Mouse (Mus musculus) liver, embryonic 16.5 days (tissue): ENCODE measurements at regions not wholly inside any gene's neighbourhood (a gene's known extent, or its start where the extent isn't known, plus 50 kb on each side); places are given as distances from the start of the nearest gene placed in this dataset.

Experiments used
- ATAC-seq: fragments of 200-750 bp; cut with Nextera tagmentation; 2 replicates; pipeline ENCODE4 v1.8.0; 2017; ENCODE audit warnings: low read depth, mild to moderate bottlenecking, moderate number of reproducible peaks, moderate library complexity
- H3K27ac ChIP-seq: fragments of 300-500 bp; sonication (generic); 2 replicates; pipeline ENCODE4 v1.5.1; 2014; ENCODE audit warnings: mild to moderate bottlenecking, low read length
- H3K27me3 ChIP-seq: fragments of 300-500 bp; sonication (generic); 2 replicates; pipeline ENCODE4 v1.6.1; 2014; ENCODE audit warnings: low read depth, low read length, mixed read lengths; ENCODE audit not compliant: control insufficient read depth, insufficient read depth
- H3K36me3 ChIP-seq: fragments of 300-500 bp; sonication (generic); 2 replicates; pipeline ENCODE4 v1.6.1; 2014; ENCODE audit warnings: mild to moderate bottlenecking; ENCODE audit not compliant: control insufficient read depth, insufficient read depth
- H3K4me1 ChIP-seq: fragments of 300-500 bp; sonication (generic); 2 replicates; pipeline ENCODE4 v1.6.1; 2014; ENCODE audit warnings: low read depth, low read length, mixed read lengths; ENCODE audit not compliant: control insufficient read depth
- H3K4me2 ChIP-seq: fragments of 300-500 bp; sonication (generic); 2 replicates; pipeline ENCODE4 v1.6.1; 2014; ENCODE audit warnings: low read depth, low read length, mixed read lengths
- H3K4me3 ChIP-seq: fragments of 300-500 bp; sonication (generic); 2 replicates; pipeline ENCODE4 v1.5.1; 2014; ENCODE audit warnings: low read depth, mild to moderate bottlenecking, low read length
- H3K9ac ChIP-seq: fragments of 300-500 bp; sonication (generic); 2 replicates; pipeline ENCODE4 v1.6.1; 2014; ENCODE audit warnings: low read depth, low read length
- H3K9me3 ChIP-seq: fragments of 300-500 bp; sonication (generic); replicated peaks from 2 replicates; pipeline ENCODE4 v1.6.1; 2016; ENCODE audit warnings: low read length; ENCODE audit not compliant: control insufficient read depth
- WGBS: fragments of 180-500 bp; shearing (Covaris S2); extraction: QIAGEN DNeasy Blood & Tissue Kit; methylation state at CpG from one replicate; pipeline ENCODE4 v1.1.7; 2014; ENCODE audit not compliant: insufficient replicate concordance; 5-methylcytosine and 5-hydroxymethylcytosine counted together

DNA sequence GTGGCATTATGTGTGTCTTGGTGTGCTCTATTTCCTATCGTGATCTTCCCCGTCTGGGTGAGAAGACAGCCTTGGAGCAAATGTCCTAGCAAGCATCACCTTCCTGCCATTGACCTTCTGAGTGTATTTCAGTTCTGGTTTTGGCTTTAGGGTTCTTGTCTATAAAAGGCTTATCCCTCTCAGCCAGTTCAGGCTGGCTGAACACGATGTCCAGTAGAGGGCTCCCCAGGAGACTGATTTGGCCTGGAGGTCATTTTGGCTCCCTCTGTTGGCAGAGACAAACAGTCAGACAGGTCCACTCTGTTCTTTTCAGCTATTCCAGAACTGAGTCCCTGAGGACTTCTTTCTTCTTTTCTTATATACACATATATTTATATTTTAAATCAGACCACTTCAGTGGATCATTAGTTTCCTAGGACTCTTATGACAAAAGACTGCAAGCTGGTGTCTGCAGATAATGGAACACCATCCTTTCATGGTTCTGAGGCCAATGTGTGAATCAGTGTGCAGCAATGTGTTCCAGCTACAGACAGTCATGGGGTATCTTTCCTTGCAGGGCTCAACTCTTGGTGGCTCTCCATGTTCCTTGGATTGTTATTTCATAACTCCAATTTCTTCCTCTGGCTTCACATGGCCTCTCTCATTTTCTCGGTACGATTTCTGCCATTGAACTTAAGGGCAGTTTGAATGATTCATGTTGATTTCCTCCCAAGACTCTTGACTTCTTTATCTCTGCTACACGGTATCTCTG is 226.9 kb upstream of the Usp25 start:
- ATAC-seq, result no peak
- Histone ChIP-seq H3K36me3 (no peaks in the 10 kb centered on the region), H3K9me3 (no peaks in the 10 kb centered on the region), H3K4me3 (no peak overlapping the region), H3K27me3 (no peaks in the 10 kb centered on the region), H3K9ac (no peak overlapping the region), H3K4me1 (no peaks in the 10 kb centered on the region), H3K27ac (no peak overlapping the region), H3K4me2 (no peak overlapping the region)
- 53% methylated on average over 6 of the region's 6 CpGs for WGBS

DNA sequence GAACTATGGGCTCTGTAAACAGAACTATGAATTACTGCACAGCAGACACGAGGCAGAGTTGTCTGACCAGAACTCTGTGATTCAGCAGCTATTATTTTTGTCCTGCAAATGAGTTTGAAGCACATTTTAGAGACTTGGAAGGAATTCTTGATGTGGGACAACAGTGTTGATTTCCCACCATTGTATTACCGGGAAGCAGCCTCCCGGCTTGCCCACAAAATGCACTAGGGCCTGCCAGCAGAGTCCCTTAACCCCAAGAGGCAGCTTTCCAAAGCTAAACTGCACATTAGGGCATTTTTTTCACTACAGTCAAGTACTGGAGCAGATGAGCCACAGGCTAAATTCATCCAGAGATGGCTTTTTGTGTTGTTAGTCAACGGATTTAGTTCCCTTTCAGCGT is 230.8 kb upstream of the Usp25 start:
- WGBS, result 62% methylated on average over 5 of the region's 5 CpGs
- Histone ChIP-seq H3K4me1 (no peaks in the 10 kb centered on the region), H3K9me3 (no peaks in the 10 kb centered on the region), H3K27me3 (no peaks in the 10 kb centered on the region), H3K27ac (no peak overlapping the region), H3K9ac (no peak overlapping the region), H3K36me3 (no peaks in the 10 kb centered on the region), H3K4me3 (no peak overlapping the region), H3K4me2 (no peak overlapping the region)
- no peak for ATAC-seq

DNA sequence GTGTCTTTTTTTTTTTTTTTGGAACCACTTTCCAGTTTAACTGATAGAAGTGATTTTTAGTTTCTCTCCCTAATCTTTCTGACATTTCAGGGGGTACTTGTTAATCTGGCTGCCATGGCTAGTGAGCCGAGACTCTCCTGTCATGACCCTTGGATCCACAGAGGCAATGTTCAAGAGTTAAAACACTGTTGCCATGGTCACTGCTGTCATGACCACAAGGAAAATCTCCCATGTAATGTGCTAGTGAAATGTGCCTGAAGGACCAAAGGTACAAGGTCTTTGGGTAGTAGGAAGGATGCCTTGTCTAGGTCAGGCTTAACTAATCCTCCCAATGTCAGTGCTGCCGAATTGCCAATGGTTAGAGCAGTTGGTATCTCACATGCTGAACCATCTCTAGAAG is 237.7 kb upstream of the Usp25 start:
- no peak overlapping the region for H3K4me3 ChIP-seq
- no peaks in the 10 kb centered on the region for H3K4me1 ChIP-seq
- no peaks in the 10 kb centered on the region for H3K27me3 ChIP-seq
- H3K4me2 ChIP-seq, result no peak overlapping the region
- no peaks in the 10 kb centered on the region for H3K9me3 ChIP-seq
- WGBS, result 59% methylated on average over 2 of the region's 2 CpGs
- no peaks in the 10 kb centered on the region for H3K36me3 ChIP-seq
- ATAC-seq, result no peak
- H3K9ac ChIP-seq, result no peak overlapping the region
- no peak overlapping the region for H3K27ac ChIP-seq

DNA sequence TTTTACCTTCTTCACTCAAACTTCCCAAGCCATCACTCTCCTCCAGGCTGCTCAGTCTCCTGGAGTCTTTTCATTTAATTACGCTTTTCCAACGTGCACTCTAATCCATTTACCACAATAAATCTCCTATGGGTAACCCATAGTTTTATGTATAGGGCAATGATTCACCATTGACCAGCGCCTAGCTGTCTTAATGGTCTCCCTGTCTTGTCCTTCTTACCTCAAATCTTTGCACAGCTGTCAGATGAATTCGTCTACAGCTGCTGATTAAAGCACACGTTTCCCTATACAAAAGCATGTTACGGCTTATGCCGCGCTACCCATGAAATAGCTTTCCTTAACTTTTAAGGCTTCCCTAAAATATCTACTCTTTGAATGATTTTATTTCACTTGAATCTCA is 239.5 kb upstream of the Usp25 start:
- H3K27me3 ChIP-seq, result no peaks in the 10 kb centered on the region
- no peak overlapping the region for H3K9ac ChIP-seq
- no peaks in the 10 kb centered on the region for H3K36me3 ChIP-seq
- no peak for ATAC-seq
- no peak overlapping the region for H3K4me3 ChIP-seq
- no peak overlapping the region for H3K27ac ChIP-seq
- WGBS, result 72% methylated on average over 8 of the region's 8 CpGs
- no peaks in the 10 kb centered on the region for H3K9me3 ChIP-seq
- no peak overlapping the region for H3K4me2 ChIP-seq
- H3K4me1 ChIP-seq, result no peaks in the 10 kb centered on the region

DNA sequence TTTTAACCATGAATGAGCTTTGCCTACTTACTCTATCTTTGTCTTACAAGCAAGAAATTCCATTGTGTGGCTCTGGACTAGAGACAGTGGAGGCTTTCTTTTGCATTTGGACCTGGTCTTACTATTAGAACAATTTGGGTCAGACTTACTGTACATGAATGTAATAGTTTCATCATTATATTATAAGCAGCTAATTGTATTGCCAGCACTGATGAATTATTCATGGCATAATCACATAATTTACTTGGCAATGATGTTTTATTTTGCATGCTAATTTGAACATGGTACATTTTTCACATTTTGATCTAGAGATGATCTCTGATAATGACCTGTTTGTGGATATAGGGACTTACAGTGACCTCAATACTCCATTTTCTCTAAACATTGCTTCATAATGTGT is 240.0 kb upstream of the Usp25 start:
- Histone ChIP-seq H3K4me3 (no peak overlapping the region), H3K4me2 (no peak overlapping the region), H3K27ac (no peak overlapping the region), H3K27me3 (no peaks in the 10 kb centered on the region), H3K9ac (no peak overlapping the region), H3K4me1 (no peaks in the 10 kb centered on the region), H3K9me3 (no peaks in the 10 kb centered on the region), H3K36me3 (no peaks in the 10 kb centered on the region)
- ATAC-seq, result no peak

DNA sequence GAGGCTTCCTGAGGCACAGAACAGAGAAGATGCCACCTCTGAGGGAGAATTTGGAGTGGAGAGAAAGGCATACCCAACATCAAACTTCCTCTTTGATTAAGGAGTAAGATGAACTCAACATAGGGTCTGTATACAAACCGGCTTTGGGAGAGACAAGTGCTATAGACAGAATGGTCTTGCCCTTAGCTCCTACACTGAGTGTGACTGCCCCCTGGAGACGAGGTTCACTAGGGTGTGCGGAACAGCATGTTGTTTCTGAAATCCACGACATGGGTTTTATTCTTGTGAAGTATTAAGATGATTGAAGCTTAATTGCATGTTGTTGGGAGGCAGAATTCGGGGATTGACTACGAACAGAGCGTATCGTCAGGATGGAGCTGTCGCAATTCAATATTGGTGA is 244.9 kb upstream of the Usp25 start:
- Histone ChIP-seq H3K9me3 (no peaks in the 10 kb centered on the region), H3K4me3 (no peak overlapping the region), H3K36me3 (no peaks in the 10 kb centered on the region), H3K9ac (no peak overlapping the region), H3K27me3 (no peaks in the 10 kb centered on the region), H3K27ac (no peak overlapping the region), H3K4me2 (no peak overlapping the region), H3K4me1 (no peaks in the 10 kb centered on the region)
- 57% methylated on average over 9 of the region's 9 CpGs for WGBS
- ATAC-seq, result no peak

DNA sequence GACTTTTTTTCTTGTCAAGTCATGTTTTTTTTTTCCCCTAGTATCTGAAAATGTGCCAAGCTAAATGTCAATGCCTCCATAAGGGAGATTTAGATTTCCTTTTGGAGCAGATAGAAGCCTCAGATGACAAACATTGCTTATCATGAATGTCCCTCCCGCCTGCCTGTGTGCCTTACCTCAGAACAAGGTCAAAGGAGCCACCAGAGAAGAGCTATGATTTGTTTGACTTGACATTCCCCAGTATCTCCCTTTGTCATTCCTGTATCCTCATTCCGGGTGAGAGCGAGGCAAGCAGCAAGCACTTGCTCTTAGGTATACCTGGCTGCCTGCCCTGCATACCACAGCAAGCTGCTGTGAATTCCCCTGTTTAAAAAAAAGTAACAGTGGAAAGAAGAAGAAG is 246.9 kb upstream of the Usp25 start:
- H3K9ac ChIP-seq, result no peak overlapping the region
- no peaks in the 10 kb centered on the region; the same call in 1 of the 2 replicates for H3K4me1 ChIP-seq
- WGBS, result 55% methylated on average over 3 of the region's 3 CpGs
- H3K27ac ChIP-seq, result no peak overlapping the region
- no peak for ATAC-seq
- no peaks in the 10 kb centered on the region for H3K27me3 ChIP-seq
- no peaks in the 10 kb centered on the region for H3K36me3 ChIP-seq
- no peak overlapping the region for H3K4me2 ChIP-seq
- no peak overlapping the region for H3K4me3 ChIP-seq
- no peaks in the 10 kb centered on the region for H3K9me3 ChIP-seq

DNA sequence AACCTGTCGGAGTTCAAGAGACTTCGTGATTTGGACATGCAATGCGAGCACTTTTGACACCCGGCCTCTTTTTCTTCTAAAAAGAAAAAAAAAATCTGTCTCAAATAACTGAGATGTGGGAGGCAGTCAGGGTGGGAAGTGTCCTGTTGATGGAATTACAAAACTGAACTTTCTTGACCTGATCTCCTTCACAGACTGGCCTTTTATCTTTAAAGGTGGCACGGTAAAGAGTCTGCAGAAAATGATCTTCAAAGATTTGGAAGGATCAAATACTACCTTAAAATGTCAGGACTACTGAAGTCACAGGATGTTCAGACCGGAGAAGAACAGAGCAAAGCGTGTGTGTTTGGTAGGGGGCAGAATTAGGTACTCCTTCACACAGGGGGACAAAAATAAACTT is 248.0 kb upstream of the Usp25 start:
- Histone ChIP-seq H3K9me3 (no peaks in the 10 kb centered on the region), H3K27ac (no peak overlapping the region), H3K4me3 (no peak overlapping the region), H3K9ac (no peak overlapping the region), H3K4me1 (no peaks in the 10 kb centered on the region; the same call in 1 of the 2 replicates), H3K4me2 (no peak overlapping the region), H3K27me3 (no peaks in the 10 kb centered on the region), H3K36me3 (no peaks in the 10 kb centered on the region)
- no peak for ATAC-seq
- WGBS, result 38% methylated on average over 7 of the region's 7 CpGs

DNA sequence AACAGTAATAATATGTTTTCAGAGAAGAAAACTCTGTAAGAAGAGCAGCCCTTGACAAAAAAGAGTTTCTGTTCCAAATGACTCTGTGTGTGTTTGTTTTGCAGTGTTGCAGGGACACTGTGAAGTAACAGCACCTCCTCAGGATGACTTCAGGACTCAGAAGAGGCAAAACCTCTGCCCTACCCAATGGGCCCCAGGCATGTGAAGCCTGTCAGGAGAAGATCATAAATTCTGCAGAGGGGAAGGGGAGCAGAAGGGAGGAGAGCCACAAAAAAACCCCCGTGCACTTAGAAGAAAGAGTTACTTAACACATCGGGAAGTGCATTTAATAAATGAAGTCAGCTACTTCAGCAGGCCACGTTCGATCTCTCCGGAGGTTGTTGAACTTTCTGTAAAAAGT is 248.5 kb upstream of the Usp25 start:
- H3K36me3 ChIP-seq, result no peaks in the 10 kb centered on the region
- 47% methylated on average over 5 of the region's 5 CpGs for WGBS
- no peaks in the 10 kb centered on the region for H3K27me3 ChIP-seq
- ATAC-seq, result no peak
- H3K4me3 ChIP-seq, result no peak overlapping the region
- H3K27ac ChIP-seq, result no peak overlapping the region
- no peaks in the 10 kb centered on the region for H3K9me3 ChIP-seq
- no peak overlapping the region for H3K9ac ChIP-seq
- no peak overlapping the region for H3K4me2 ChIP-seq
- no peaks in the 10 kb centered on the region; the same call in 1 of the 2 replicates for H3K4me1 ChIP-seq
